Mouse (Mus musculus) frontal cortex, postnatal 10 days (tissue): ENCODE results near the gene Ank3.

Experiments used
- DNase-seq, 2 experiments: peaks; one replicate each; pipeline ENCODE4 v3.0.0; 2022; ENCODE audit warnings: low spot score in 2 of 2, mixed read lengths in 1 of 2

Ank3 gene

GRCm38 (mm10) chr10:69777065-69777645 is 378.6 kb downstream of the Ank3 start:
- no peak for DNase-seq

GRCm38 (mm10) chr10:69777736-69778135 is 379.2 kb downstream of the Ank3 start:
- DNase-seq, result no peak

GRCm38 (mm10) chr10:69779246-69779645 is 380.7 kb downstream of the Ank3 start:
- no peak for DNase-seq

GRCm38 (mm10) chr10:69781491-69781890 is 382.9 kb downstream of the Ank3 start:
- peak in 1 of 2 experiments; percentile 44 for DNase-seq

GRCm38 (mm10) chr10:69785235-69785634 is 386.7 kb downstream of the Ank3 start:
- no peak for DNase-seq

GRCm38 (mm10) chr10:69785692-69786091 is 387.1 kb downstream of the Ank3 start:
- no peak for DNase-seq

GRCm38 (mm10) chr10:69786220-69786993 is 387.8 kb downstream of the Ank3 start:
- DNase-seq, result no peak

- no peak for DNase-seq
Measured at GRCm38 (mm10) chr10:69787379-69787778, 388.8 kb downstream of the Ank3 start.

- DNase-seq, result no peak
Measured at GRCm38 (mm10) chr10:69790606-69791005, 392.0 kb downstream of the Ank3 start.

- no peak for DNase-seq
Measured at GRCm38 (mm10) chr10:69791951-69792350, 393.4 kb downstream of the Ank3 start.

GRCm38 (mm10) chr10:69792400-69792799 is 393.8 kb downstream of the Ank3 start:
- DNase-seq, result no peak

GRCm38 (mm10) chr10:69793079-69793478 is 394.5 kb downstream of the Ank3 start:
- peak in 1 of 2 experiments; percentile 40 for DNase-seq

GRCm38 (mm10) chr10:69795656-69796055 is 397.1 kb downstream of the Ank3 start:
- no peak for DNase-seq

GRCm38 (mm10) chr10:69796421-69796886 is 397.9 kb downstream of the Ank3 start:
- DNase-seq, result no peak

GRCm38 (mm10) chr10:69803135-69803756 is 404.7 kb downstream of the Ank3 start:
- peak; percentile 31 to 53 for DNase-seq

GRCm38 (mm10) chr10:69804613-69805012 is 406.0 kb downstream of the Ank3 start:
- DNase-seq, result no peak

GRCm38 (mm10) chr10:69810785-69811184 is 412.2 kb downstream of the Ank3 start:
- no peak for DNase-seq

- DNase-seq, result no peak
Measured at GRCm38 (mm10) chr10:69813823-69814522, 415.4 kb downstream of the Ank3 start.

- DNase-seq, result no peak
Measured at GRCm38 (mm10) chr10:69821245-69821644, 422.7 kb downstream of the Ank3 start.

- no peak for DNase-seq
Measured at GRCm38 (mm10) chr10:69828770-69829169, 430.2 kb downstream of the Ank3 start.

- DNase-seq, result no peak
Measured at GRCm38 (mm10) chr10:69829236-69829635, 430.7 kb downstream of the Ank3 start.

- DNase-seq, result no peak
Measured at GRCm38 (mm10) chr10:69831568-69831967, 433.0 kb downstream of the Ank3 start.
